Mouse (Mus musculus) embryo, embryonic 9.5 days (tissue): ENCODE measurements around the gene Tmpo.

Experiments
- DNase-seq: peaks from one replicate; pipeline ENCODE4 v3.0.0-alpha.2; 2017; ENCODE audit errors: extremely low spot score

The Tmpo gene

GRCm38 (mm10) chr10:91180761-91181460 lies at the start of gene Tmpo:
Gene Tmpo, minus strand, starts transcription at chr10:91181315.
- peak; percentile 54 for DNase-seq

GRCm38 (mm10) chr10:91230400-91230799 lies 49.3 kb upstream of the Tmpo start:
- DNase-seq, result no peak

GRCm38 (mm10) chr10:91229518-91229961 lies 48.4 kb upstream of the Tmpo start:
- peak; percentile 67 for DNase-seq

- DNase-seq, result no peak
Measured at GRCm38 (mm10) chr10:91228924-91229517, 47.9 kb upstream of the Tmpo start.

DNA sequence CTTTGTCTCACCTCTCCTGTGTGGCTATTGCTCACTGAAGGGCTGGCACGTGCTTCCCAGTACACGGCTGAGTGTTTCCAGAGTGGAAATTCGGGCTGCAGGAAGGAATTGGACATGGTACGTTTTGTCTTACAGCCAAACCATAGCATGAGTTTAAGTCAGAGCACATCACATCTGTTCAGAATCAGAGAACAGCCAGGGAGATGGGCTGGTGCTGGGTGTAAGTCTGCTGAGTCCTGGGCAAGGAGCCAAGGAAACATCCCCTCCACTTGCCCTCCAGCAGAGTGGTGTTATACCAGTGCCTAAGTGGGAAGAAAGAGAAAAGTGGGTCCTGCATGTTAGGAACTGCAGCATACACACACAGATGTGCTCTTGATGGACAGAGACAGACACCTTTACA lies 45.9 kb upstream of the Tmpo start:
- DNase-seq, result no peak

GRCm38 (mm10) chr10:91222398-91223236 lies 41.5 kb upstream of the Tmpo start:
- DNase-seq, result peak; percentile 20

GRCm38 (mm10) chr10:91208899-91209667 lies 28.0 kb upstream of the Tmpo start:
- no peak for DNase-seq

- DNase-seq, result no peak
Measured at GRCm38 (mm10) chr10:91208461-91208860, 27.3 kb upstream of the Tmpo start.

DNA sequence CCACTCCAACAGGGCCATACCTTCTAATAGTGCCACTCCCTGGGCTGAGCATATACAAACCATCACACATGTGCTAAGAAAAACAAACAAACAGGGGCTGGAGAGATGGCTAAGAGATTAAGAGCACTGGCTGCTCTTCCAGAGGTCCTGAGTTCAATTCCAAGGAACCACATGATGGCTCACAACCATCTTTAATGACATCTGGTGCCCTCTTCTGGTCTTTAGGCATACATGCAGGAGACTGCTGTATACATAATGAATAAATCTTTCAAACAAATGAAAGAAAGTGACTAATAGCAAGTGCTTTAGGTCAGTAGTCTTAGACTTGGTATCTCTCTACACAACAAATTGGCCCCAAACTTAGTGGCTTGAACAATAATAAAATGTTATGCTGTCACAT lies 26.2 kb upstream of the Tmpo start:
- no peak for DNase-seq

- DNase-seq, result no peak
Measured at GRCm38 (mm10) chr10:91205632-91206031, 24.5 kb upstream of the Tmpo start.

- DNase-seq, result no peak
Measured at GRCm38 (mm10) chr10:91200581-91200980, 19.5 kb upstream of the Tmpo start.

GRCm38 (mm10) chr10:91199238-91199780 lies 18.2 kb upstream of the Tmpo start:
- DNase-seq, result no peak

DNA sequence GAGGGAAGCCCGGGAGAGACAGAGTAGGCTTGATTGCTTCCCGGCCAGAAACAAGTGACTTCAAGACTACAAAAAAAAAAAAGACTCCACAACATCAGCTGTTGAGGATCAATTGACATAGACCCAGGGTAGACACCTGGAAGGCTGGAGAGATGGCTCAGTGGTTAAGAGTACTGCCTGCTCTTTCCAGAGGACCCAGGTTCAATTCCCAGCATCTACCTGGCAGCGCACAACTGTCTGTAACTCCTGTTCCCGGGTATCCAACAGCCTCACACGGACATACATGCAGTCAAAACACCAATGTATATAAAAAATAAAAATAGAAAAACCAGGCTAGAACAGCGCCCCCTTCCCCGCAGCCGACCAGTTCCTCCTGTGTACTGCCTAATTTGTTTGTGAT lies 16.6 kb upstream of the Tmpo start:
- no peak for DNase-seq

GRCm38 (mm10) chr10:91196778-91197177 lies 15.7 kb upstream of the Tmpo start:
- no peak for DNase-seq

DNA sequence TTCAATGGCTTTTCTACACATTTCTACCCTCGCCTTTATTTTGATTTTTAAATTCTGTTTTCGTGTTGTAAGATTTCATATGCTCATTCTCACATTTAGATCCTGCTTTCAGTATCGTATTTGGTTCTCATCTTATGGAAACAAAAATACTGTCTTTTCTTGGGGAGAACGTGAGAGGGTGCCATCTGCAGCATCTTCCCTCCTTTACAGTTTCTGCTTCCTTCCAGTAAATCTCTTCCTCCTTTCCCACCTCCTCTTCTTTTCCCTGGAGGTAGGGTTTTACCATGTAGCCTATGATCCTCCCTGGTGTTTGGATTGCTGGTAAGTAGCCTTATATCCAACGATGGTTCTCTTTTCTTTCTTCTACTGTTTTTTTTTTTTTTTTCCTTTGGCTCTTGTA lies 14.6 kb upstream of the Tmpo start:
- no peak for DNase-seq

DNA sequence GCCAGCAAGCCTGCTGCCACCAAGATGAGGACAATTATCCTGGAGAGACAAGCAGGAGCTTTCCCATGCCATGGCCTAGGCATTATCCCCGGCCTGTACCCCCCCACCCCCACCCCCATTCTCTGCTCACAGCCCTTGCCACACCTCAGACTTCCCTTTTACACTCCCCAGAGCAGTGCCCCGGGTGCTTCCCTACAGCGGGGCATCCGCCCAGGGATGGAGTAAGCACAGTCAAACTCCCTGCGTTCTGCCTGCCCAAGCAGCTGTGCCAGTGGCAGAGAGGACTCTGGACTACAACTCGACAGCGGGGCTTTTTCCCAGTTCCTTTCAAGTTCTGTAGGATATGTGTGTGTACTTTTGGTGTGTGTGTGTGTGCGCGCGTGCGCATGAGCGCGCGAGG lies 14.0 kb upstream of the Tmpo start:
- no peak for DNase-seq

- DNase-seq, result no peak
Measured at GRCm38 (mm10) chr10:91191851-91192250, 10.7 kb upstream of the Tmpo start.

GRCm38 (mm10) chr10:91189476-91189875 lies 8.4 kb upstream of the Tmpo start:
- DNase-seq, result no peak

GRCm38 (mm10) chr10:91188684-91189287 lies 7.7 kb upstream of the Tmpo start:
- no peak for DNase-seq

- DNase-seq, result peak; percentile 91
Measured at GRCm38 (mm10) chr10:91187872-91188271, 6.8 kb upstream of the Tmpo start.

DNA sequence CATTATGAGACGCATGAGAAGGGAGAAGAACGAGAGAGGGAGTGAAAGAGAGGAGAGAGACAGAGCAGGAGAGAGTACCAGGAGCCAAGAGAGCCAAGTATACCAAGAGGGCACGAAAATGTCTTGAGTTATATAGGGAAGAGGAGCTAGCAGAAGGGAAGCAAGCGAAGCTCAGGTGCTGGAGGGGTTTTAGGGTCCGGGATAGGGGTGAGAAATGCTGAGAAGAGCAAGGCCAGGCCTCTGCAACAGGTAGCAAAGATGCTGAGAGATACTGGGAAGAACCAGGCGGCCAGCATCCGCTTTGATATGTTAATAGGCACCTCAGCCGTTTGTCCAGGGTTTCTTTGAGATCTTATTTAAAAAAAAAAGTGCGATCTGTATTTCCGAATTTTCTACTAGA lies 6.2 kb upstream of the Tmpo start:
- DNase-seq, result peak; percentile 62
